Mouse (Mus musculus) embryonic facial prominence, embryonic 14.5 days (tissue): ENCODE measurements around the gene Plcb3. TPM values are rescaled to one million over a fixed set of nuclear protein-coding genes. Genes with fewer than 3 reads are reported as not detected.

Experiments
- ATAC-seq: fragments of 200-750 bp; cut with Nextera tagmentation; 2 replicates; pipeline ENCODE4 v1.8.0; 2017; ENCODE audit warnings: low read depth, moderate number of reproducible peaks, moderate TSS enrichment
- DNase-seq: peaks from one replicate; pipeline ENCODE4 v3.0.0-alpha.2; 2015; ENCODE audit warnings: low spot score
- H3K27ac ChIP-seq: fragments of 300-500 bp; sonication (generic); replicated peaks from 2 replicates; pipeline ENCODE4 v1.5.1; 2014; ENCODE audit warnings: low read depth, mild to moderate bottlenecking, low read length, moderate library complexity
- H3K27me3 ChIP-seq: fragments of 300-500 bp; sonication (generic); replicated peaks from 2 replicates; pipeline ENCODE4 v1.6.1; 2014; ENCODE audit warnings: low read length; ENCODE audit not compliant: control insufficient read depth, insufficient read depth
- H3K36me3 ChIP-seq: fragments of 300-500 bp; sonication (generic); 2 replicates; pipeline ENCODE4 v1.6.1; 2014; ENCODE audit warnings: low read length, mixed read lengths; ENCODE audit not compliant: control insufficient read depth, insufficient read depth
- H3K4me1 ChIP-seq: fragments of 300-500 bp; sonication (generic); 2 replicates; pipeline ENCODE4 v1.6.1; 2014; ENCODE audit warnings: antibody characterized with exemption, low read length; ENCODE audit not compliant: control insufficient read depth, insufficient read depth
- H3K4me2 ChIP-seq: fragments of 300-500 bp; sonication (generic); 2 replicates; pipeline ENCODE4 v1.6.1; 2014; ENCODE audit warnings: low read depth, mild to moderate bottlenecking, low read length, moderate library complexity, mixed read lengths
- H3K4me3 ChIP-seq: fragments of 300-500 bp; sonication (generic); 2 replicates; pipeline ENCODE4 v1.5.1; 2014; ENCODE audit warnings: low read depth, mild to moderate bottlenecking, low read length
- H3K9ac ChIP-seq: fragments of 300-500 bp; sonication (generic); 2 replicates; pipeline ENCODE4 v1.6.1; 2014; ENCODE audit warnings: low read depth, mild to moderate bottlenecking, low read length, moderate library complexity, mixed read lengths
- H3K9me3 ChIP-seq: fragments of 300-500 bp; sonication (generic); 2 replicates; pipeline ENCODE4 v1.6.1; 2016; ENCODE audit warnings: low read length; ENCODE audit not compliant: control insufficient read depth
- WGBS: fragments of 180-500 bp; shearing (Covaris S2); extraction: QIAGEN DNeasy Blood & Tissue Kit; methylation state at CpG from one replicate; pipeline ENCODE4 v1.1.7; 2014; 5-methylcytosine and 5-hydroxymethylcytosine counted together
- polyA plus RNA-seq: library from polyadenylated mRNA; unstranded; fragments of >200 nt; fragmentation: Nextera tagmentation; extraction: Ambion mirVana; gene quantifications from 2 replicates; pipeline ENCODE4 v1.2.1, GENCODE M21; 2014

Gene Plcb3
- polyA plus RNA-seq, 1 experiment from 2014 or later: 31.4 TPM

DNA sequence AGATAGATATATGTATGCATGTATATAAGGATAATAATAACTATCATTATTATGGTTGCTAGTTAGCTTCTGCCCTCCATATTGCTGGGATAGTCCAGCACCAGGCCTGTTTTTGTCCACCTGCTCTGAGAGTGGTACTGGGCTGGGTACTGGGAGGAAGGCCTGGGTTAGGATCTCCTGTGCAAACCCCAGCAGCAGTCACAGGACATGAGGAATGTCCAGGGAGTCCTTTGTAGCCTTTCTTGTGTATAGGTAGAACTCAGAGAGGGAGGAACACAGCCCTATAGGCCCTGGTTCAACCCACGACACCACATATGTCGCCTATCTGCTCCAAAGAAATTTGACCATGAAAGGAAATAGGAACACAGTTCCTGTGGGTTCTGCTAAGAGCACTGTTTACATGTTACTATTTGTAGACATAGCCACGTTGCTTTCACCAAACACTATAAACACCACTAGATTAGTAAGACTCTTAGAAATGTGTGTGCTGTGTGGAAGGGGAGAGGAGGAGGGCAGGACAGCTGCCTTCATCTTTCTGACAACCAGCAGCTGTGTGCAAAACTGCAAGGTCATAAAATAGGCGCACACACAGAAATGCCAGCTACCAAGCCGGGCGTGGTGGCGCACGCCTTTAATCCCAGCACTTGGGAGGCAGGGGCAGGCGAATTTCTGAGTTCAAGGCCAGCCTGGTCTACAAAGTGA is 30.8 kb upstream of the Plcb3 start:
- 79% methylated on average over 9 of the region's 9 CpGs for WGBS
- H3K9me3 ChIP-seq: no peaks in the 10 kb centered on the region
- DNase-seq (no peak), ATAC-seq (no peak; the same call in 1 of the 2 replicates)
- H3K27ac ChIP-seq: no peak overlapping the region
- H3K4me2 ChIP-seq: no peak overlapping the region
- no peak overlapping the region for H3K4me3 ChIP-seq
- no peaks in the 10 kb centered on the region for H3K4me1 ChIP-seq
- no peak overlapping the region for H3K9ac ChIP-seq
- H3K36me3 ChIP-seq: no peaks in the 10 kb centered on the region
- H3K27me3 ChIP-seq: no peaks in the 10 kb centered on the region

DNA sequence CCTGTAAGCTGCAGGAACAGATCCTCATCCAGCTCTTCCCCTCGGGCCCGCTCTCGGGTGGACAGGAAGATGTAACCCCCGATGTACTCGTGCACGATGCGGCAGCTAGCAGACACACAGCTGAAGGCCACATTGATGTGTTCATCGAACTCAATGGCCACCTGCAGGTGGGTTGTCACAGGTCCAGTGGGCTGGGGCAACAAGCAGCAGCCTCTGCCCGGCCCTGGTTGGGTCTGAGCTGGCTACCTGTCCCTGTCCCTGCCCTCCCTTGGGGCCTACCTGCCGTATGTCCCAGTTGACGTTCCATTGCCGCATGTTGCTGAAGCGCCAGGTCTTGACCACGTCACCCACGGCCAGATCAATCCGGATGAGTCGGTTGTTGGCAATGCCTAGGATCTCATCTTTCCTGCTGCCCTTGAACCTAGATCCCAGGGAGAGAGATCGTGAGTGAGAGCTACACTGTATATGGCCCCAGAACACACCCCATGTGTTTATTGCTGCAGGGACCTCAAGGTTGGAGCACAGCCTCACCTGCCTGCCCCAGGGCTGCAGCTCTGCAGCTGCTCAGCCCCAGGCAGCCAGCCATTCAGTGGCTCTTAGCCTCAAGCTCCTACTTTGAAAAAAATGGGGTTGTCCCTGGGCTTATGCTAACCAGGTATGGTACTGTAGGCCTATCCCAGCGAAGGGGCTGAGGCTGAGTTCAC is 23.2 kb upstream of the Plcb3 start:
- H3K9ac ChIP-seq: no peak overlapping the region
- no peak overlapping the region for H3K27ac ChIP-seq
- 91% methylated on average over 19 of the region's 19 CpGs for WGBS
- ATAC-seq (no peak), DNase-seq (no peak)
- H3K36me3 ChIP-seq: peaks cover 21% of the 10 kb centered on the region
- H3K4me2 ChIP-seq: no peak overlapping the region
- H3K4me1 ChIP-seq: peaks cover 16% of the 10 kb centered on the region; the same call in 1 of the 2 replicates
- no peaks in the 10 kb centered on the region for H3K9me3 ChIP-seq
- no peak overlapping the region for H3K4me3 ChIP-seq
- H3K27me3 ChIP-seq: no peaks in the 10 kb centered on the region

DNA sequence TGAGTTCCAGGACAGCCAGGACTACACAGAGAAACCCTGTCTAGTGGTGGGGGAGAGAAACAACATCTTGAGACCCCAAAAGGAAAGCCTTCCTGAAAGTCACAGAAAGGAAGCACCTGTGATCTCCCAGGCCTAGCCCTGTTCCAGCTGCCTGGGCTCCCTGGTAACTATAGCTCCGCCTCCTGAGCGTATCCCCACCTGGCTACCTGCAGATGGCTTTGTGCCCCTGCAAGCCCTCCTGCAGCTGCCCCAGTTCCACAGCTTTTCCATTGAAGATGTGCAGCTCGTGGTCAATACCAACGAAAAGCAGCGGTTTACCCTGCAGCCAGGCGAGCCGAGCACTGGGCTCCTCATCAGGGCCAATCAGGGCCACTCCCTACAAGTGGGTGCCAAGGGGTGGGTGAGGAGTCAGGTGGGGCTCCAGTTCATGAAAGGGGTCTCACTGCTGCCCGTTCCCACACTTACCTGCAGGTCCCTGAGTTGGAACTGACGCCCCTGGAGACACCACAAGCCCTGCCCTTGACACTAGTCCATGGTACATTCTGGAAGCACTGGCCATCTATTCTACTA is 21.5 kb upstream of the Plcb3 start:
- Histone ChIP-seq H3K4me2 (no peak overlapping the region), H3K36me3 (peaks cover 21% of the 10 kb centered on the region), H3K9me3 (no peaks in the 10 kb centered on the region), H3K27me3 (no peaks in the 10 kb centered on the region), H3K4me1 (peaks cover 22% of the 10 kb centered on the region; the same call in 1 of the 2 replicates), H3K27ac (no peak overlapping the region), H3K9ac (no peak overlapping the region), H3K4me3 (no peak overlapping the region)
- no peak for ATAC-seq
- 78% methylated on average over 9 of the region's 9 CpGs for WGBS
- DNase-seq: no peak

DNA sequence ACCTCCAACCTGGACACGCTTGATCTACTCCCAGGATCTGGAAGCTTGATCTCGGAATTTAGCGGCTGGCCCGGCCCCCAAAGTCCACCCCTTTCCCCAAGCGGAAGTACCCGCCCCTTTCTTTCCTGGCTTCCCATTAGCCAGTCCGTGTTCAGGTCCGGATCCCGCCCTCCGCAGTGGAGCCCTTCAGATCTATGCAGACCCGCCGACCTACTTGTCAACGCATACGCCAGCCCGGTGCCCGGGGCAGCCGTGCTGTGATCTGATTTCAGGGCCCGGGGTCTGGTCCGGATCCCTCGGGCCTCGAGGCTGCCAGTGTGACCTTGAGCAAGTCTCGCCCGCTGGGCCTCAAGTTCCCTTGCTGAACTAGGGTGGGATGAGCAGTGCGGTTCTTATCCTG is 19.7 kb upstream of the Plcb3 start, which contains the start of the genes Nudt22 and Trpt1:
Gene Nudt22 (minus strand): TSS at position 112 of the 400 bp plus-strand sequence.
Gene Trpt1 (plus strand): TSS at position 126 of the 400 bp plus-strand sequence.
- ATAC-seq (peak; percentile 80), DNase-seq (peak; percentile 95)
- Histone ChIP-seq H3K4me2 (peak within 1 kb of the TSS; percentile 70), H3K9ac (peak within 1 kb of the TSS; percentile 72), H3K9me3 (no peaks in the 10 kb centered on the region), H3K4me3 (peak within 1 kb of the TSS; percentile 50), H3K36me3 (peaks cover 21% of the 10 kb centered on the region), H3K27me3 (no peaks in the 10 kb centered on the region), H3K4me1 (peaks cover 29% of the 10 kb centered on the region; the same call in 1 of the 2 replicates), H3K27ac (no peak within 1 kb of the TSS)
- WGBS: 1% methylated on average over 23 of the region's 24 CpGs

DNA sequence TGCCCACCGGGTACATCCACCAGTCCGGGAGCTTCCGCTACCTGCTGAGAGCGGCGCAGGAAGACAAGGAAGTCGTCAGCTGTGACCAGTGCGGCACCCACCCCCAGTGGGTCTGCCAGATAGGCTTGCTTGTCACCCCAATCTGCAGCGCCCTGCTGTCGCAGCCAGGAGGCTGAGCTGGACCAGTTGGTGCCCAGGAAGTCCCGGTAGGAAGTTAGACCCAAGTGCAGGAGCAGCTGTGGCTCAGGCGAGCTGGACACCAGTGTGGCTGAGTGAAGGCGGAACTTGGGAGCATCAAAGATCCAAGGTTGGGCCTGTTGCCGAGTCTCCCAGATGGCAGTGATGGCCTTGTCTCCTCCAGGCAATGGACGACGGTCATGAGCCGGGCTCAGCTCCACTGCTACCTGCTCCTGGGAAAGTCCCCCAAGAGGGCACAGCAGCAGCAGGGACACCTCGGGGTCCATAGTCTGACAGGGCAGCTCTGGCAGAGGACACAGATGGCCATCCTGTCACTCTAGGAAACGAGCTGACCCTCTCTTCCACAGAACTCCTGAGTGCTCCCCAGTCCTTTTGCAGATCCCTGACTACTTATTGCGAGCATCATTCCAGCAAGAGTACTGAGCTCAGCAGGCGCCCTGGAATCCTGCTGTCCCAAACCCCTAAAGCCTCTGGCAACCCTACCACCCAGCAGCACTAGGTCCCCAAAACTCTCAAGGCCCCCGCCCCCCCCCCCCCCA is 19.2 kb upstream of the Plcb3 start:
- Histone ChIP-seq H3K9ac (peak overlapping the region; percentile 72), H3K4me1 (peaks cover 29% of the 10 kb centered on the region; the same call in 1 of the 2 replicates), H3K4me3 (peak overlapping the region; percentile 50), H3K36me3 (peaks cover 21% of the 10 kb centered on the region), H3K27me3 (no peaks in the 10 kb centered on the region), H3K4me2 (peak overlapping the region; percentile 70), H3K9me3 (no peaks in the 10 kb centered on the region), H3K27ac (no peak overlapping the region)
- ATAC-seq (no peak; the same call in 1 of the 2 replicates), DNase-seq (no peak)
- WGBS: 53% methylated on average over 17 of the region's 21 CpGs

DNA sequence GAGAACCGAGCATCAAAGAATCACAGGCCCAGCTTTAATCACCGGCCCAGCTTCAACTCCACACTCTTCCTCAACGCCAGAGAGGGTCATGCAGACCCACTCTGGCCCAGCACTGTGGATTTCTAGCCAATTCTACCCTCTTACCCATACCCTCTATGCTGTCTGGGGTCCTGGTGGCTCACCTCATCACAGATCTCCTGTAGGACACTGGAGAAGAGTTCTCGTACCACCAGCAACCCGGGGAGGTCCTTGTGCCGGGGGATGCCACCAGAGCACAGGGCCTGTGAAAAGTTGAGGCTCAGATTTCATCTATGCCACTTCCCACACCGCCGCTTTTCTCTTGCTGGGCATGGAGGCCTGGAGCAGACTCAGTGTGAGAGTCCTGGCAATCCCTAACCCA is 18.2 kb upstream of the Plcb3 start:
- Histone ChIP-seq H3K9ac (peak overlapping the region; percentile 72), H3K4me2 (0 out of 2 replicates have a peak overlapping the region, but pooled peaks have one; percentile 70), H3K27me3 (no peaks in the 10 kb centered on the region), H3K9me3 (no peaks in the 10 kb centered on the region), H3K4me3 (no peak overlapping the region), H3K27ac (no peak overlapping the region), H3K4me1 (peaks cover 29% of the 10 kb centered on the region; the same call in 1 of the 2 replicates), H3K36me3 (peaks cover 13% of the 10 kb centered on the region)
- ATAC-seq: no peak
- no peak for DNase-seq
- 84% methylated on average over 8 of the region's 8 CpGs for WGBS

DNA sequence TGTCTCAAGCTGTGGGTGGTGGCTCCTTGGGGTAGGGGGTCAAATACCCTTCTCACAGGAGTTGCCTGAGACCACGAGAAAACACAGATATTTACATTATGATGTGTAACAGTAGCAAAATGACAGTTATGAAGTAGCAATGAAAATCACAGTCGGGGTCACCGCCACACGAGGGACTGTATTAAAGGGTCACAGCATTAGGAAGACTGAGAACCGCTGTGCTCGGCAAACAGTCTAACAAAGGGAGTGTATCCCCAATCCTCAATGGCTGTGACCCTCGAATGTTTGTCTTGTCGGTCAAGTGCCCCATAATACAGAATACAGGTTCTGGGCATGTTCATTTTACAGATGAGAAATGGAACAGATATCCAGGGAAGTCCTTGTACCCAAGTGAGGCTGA is 17.7 kb upstream of the Plcb3 start:
- 88% methylated on average over 8 of the region's 8 CpGs for WGBS
- Histone ChIP-seq H3K36me3 (peaks cover 8% of the 10 kb centered on the region), H3K4me1 (peaks cover 29% of the 10 kb centered on the region; the same call in 1 of the 2 replicates), H3K9me3 (no peaks in the 10 kb centered on the region), H3K9ac (no peak overlapping the region), H3K27me3 (no peaks in the 10 kb centered on the region), H3K4me3 (no peak overlapping the region), H3K27ac (no peak overlapping the region), H3K4me2 (no peak overlapping the region)
- ATAC-seq: no peak
- no peak for DNase-seq
